Mouse (Mus musculus): ENCODE data around the gene Tceanc2. TPM values are rescaled to one million over a fixed set of nuclear protein-coding genes. Genes with fewer than 3 reads are reported as not detected.
A peak's percentile ranks its signal among the peaks of the same experiment; 100 is the strongest.
"Not testable (repeated sequence)": the region's sequence is repeated elsewhere in the genome, so short reads cannot be mapped to it uniquely, and the experiment has no call there.

Gene Tceanc2
- total RNA-seq, 1 experiment from 2014 or later: 27.9 TPM

DNA sequence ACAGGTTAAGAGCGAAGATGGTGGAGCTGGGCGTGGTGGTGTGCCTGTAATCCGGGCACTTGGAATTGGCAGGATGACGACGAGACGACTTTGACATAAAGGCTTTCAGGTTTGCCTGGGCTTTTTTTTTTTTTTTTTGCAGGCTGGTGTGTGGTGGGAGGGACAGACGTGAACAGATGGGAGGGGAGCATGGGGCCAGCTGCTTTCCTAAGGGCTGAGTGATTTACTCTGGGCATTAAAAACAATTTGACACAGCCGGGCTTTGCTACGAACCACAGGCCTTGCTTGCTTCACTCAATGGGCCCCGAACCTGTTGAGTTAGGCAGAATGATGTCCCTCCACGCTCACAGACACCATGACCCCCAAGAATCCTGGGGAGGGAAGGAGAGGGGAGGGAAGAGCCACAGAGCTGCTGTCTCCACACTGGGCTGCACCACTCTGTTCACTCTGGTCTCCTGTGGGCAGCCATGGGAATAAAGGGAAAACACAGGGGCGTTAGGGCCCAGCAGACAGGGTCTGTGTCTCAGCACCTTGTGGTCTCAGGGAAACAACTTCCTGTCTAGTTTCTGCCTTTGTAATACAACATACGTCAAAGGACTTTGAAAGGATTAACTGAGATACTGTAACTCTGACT, 51.9 kb downstream of the Tceanc2 start:
- DNase-seq: no peak

DNA sequence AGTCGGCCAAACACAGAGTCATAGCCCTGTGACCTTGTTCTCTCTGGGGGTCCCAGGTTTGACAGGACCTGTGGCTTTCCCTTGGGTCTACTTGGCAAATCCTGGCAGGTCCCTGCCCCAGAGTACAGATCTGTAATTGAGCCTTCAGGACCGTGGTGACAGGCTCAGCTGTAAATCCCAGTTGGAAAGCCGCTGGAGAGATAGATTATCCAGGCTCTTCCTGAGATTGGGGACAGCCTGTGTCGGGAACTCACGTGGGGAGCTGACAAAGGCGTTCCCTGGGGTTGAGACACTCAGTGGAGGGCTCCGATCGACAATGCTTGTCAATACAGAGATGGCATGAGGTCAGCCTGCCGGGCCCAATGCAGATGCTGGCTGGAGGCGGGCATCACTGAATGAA, 52.5 kb downstream of the Tceanc2 start:
- no peak for DNase-seq

DNA sequence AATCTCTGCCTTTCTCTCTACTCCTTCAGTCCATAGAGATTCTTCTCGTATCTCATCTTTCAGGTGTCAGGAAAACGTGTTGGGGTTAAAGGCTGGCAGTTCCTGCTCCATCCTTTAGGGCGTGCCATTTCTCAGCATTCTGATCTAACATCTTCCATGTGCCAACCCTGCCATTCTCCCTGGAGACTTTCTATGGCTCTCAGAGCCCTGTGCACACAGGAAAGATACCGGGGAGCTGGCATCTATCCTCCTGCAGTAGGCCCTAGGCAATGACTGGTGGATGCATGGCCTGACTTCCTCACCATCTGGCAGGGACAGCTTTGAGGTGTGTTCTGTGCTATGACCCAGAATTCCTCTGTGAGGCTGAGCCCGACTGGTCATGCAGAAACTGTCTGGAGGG, 53.8 kb downstream of the Tceanc2 start:
- DNase-seq: peak; percentile 29

DNA sequence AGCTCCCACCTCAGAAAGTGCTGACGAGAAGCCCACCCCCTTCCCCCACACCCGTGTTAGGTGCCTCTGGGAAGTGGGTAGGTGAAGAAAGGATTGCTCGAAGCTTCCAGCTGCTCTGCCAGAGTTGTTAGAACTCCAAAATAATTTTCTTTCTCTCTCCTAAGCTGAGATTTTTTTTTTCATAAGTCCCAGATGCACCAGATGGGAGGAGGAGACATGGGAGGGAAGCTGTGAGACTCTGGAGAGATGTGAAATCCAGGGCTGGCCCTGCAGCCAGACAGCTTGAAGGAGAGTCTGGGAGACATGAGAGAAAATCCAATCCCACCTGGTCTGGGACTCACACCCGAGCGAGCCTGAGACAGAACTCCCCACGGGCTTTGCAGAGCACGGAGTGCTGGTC, 54.5 kb downstream of the Tceanc2 start:
- no peak for DNase-seq

DNA sequence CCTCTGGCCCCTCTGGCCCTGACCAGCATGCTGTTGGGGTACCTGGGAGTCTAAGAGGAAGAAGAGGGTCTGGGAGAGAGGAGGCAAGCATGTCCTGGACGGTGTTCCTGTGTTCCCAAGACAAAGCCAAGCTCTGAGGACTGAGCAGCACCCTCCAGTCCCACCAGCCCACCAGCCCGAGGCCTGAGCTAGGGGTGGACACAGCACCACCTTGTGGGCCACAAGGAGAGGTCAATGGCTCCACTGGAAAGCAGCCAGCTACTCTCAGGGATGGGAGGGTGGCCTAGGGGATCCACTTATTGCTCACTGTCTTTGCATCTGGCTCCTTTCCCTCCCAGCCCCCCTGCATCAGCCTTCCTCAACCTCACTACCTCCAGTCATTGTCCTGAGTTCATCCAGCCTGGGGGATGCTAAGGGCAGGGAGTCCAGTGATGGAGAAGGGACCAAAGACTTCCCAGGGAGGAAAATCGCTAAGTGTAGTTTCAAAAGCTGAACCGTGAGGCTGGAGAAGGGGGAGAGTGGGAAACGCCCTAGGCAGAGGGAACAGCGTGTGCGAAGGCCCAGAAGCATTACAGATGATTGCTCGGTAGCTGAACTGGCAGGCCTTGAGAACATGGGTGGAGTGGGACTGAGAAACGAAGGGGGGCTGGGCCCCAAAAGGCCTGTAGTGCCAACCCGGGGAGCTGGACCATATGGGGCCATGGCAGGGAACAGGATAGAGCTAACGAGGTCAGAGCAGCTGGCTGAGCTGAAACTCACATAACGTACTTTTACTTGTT, 57.6 kb downstream of the Tceanc2 start:
- DNase-seq: peak; percentile 73

DNA sequence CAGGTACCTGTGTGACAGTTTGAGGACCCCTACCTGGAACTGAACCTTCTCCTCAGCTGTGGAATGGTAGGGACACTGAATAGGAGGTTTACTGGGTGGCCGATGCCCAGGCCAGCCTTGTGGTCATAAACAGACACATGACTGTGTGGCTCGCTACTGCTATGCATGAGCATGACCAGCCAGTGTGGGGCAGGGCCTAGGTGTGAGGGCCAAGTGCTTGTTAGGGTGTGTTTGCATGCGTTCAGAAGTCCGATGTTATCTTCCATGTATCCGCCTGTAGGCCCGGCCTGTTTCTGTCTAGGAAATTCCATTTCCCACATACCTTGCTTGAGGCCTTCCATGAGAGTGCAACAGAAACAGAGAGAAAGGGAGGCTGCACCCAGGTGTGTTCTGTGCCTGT, 58.2 kb downstream of the Tceanc2 start:
- DNase-seq: no peak

DNA sequence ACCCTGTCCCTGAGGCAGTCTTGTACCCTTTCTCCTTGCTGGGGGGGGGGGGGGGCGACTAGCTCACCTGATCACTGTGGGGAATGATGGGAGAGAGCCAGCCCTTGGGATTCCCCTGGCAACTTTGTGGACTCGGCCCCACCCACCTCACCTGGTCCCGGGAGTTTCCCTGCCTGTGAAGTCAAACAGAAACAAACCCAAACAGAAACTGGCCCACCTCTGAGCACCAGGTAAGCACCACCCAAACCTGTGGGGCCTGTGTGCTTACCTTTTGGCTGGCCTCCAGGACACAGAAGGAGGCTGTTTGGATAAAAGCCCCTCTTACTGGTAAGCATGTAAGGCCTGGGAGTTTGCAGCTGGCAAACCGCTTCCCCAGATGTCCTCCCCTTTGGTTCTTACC, 59.9 kb downstream of the Tceanc2 start:
- DNase-seq: no peak

DNA sequence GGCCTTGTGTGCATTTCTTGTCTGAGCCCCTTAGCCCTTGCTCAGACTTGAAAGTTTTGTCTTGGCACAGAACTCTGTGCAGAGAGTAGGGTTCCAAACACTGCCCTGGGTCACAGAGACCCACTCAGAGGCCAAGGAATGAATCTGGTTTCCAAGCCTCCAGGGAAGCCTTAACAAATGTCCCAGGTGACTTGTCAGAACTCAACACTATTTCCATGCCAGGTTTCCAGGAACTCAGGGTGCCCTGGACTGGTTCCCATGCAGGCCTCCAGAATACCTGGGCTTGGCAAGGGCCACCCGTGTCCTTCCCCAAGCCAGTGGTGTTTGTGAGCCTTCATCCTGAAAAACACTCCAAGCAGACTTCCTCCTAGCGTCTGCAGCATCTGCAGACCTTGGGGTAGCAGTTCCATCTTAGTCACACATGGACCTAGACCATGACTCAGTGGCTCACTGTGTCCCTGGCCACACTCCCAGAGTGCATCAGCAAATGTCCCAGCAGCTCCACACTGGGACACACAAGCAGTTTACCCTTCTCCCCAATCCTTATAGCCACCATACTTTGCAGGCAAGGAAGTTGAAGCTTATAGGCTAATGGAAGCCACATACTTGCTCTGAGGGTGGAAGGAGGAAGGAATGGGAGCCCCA, 61.1 kb downstream of the Tceanc2 start:
- DNase-seq: peak; percentile 53

DNA sequence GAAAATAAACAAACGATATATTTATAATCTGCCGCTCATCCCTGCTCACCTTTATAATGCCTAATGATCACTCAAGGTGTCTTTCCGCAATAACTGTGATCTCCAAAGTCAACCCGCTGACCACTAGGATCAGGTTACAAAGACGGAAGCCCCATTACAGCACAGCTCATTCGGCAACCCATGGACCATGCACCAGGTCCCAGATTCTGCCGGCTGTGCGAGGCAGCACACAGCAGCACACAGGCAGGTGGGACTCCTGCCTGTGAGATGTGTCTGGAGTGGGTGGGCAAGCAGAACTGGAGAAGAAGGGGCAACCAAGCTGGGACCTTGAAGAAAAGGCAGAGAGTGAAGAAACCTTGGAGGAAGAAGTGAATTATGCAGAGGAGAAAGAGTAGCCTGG, 64.6 kb downstream of the Tceanc2 start:
- no peak for DNase-seq

DNA sequence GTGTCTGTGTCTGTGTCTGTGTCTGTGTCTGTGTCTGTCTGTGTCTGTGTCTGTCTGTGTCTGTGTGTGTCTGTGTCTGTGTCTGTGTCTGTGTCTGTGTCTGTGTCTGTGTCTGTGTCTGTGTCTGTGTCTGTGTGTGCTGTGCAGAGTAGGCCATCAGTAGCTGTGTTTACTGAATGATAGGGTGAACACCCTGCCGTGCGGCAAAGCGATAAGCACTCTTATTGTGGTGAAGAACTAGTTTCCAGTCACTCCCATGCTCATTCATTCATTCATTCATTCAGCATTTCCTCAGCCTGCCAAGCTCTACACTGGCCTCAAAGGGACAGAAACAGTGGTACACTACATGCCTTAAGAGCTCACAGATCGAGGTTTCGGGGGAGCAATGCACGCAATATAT, 69.7 kb downstream of the Tceanc2 start:
- DNase-seq: not testable (repeated sequence)

DNA sequence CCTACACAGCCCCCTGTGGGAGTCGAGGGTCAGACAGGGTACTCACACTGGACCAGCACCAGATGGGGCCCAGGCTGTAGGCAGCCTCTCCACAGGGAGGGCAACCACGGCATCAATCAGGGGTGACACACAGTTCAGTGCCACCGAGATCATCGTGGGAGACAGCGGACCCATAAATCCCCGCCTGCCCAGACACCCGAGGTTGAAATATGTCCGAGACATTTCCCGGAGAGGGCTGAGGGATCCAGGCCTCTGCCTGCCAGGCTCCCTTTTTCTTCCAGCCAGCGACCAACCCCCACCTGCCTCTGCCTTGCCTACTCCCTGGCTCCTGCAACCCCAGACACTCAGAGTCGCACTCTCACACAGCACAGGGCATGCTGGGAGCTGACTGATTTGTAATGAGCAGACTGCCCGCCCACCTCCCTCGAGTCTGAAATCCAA, 70.6 kb downstream of the Tceanc2 start:
- DNase-seq: peak; percentile 73

DNA sequence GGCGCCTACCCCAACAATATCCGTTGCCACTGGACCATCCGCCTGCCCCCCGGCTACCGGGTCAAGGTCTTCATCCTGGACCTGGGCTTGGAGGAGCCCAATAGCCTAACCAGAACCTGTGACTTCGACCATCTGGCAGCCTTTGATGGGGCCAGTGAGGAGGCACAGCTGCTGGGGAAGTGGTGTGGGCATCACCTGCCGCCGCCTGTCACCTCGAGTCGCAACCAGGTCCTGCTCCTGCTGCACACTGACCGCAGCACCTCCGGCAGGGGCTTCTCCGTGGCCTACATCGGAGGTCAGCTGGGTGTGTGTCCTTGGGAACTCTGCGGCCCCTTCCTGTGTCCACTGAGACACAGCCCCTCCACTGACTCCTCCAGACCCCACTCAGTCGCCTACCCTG, 72.1 kb downstream of the Tceanc2 start:
- DNase-seq: no peak

DNA sequence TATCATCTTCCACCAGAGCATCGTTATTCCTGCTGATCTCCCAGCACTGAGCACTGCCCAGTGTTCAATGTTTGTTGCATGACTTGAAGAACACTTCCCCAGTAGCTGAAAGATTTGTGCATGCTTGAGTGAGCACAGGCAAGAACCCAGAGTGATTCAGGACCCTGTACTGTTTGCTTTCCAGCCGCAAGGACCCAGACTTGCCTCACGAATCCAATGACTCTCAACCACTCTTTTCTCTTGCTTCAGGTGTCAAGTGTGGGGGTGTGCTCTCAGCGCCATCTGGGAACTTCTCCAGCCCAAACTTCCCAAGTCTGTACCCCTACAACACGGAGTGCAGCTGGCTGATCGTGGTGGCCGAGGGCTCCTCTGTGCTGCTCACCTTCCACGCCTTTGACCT, 76.7 kb downstream of the Tceanc2 start:
- DNase-seq: no peak

DNA sequence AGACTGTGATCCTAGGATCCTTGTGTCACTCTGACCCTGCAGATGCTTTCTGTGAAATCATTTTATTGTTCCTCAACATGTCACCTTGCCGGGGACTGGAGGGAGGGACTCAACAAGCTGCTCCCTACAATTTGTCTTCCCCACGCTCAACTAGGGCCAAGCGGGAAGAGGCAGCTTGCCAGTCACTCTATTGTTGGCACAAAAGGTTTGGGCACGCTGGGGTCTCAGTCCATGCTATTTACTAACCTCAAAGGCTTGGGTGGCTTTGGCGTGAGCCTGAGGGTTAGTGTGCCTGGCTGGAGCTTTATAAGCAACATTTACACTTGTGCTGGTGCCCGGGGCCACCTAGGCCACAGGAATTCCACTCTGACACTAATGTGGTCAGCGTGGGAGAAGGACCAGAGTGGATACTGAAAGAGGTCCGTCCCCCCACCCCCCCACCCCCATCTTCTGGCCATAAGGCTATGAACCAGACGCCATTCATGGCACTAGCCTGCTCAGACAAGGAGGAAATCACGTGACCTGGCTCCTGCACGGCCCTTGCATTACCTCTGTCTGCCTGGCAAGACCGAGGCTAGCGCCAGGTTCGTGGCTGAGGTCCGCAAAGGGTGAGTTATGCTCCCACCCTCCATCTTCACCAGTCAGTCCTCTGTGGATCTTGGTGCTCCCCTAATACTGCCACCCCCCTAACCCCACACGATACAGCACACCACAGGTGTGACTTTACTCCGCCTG, 80.0 kb downstream of the Tceanc2 start:
- DNase-seq: no peak

DNA sequence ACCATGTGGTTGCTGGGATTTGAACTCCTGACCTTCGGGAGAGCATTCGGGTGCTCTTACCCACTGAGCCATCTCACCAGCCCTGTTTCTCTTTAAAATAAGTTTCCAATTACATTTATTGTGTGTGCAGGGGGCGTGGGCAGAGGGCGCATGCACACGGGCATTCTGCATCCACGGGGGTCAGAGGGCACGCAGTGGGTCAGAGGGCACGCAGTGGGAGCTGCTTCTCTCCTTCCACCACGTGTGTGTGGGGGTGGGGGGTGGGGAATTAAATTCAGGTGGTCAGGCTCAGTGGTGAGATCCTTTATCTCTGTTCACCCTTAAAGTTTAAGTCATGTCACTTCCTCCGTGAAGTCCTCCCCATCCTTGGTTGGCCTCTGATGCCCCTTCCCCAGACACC, 80.5 kb downstream of the Tceanc2 start:
- no peak for DNase-seq

DNA sequence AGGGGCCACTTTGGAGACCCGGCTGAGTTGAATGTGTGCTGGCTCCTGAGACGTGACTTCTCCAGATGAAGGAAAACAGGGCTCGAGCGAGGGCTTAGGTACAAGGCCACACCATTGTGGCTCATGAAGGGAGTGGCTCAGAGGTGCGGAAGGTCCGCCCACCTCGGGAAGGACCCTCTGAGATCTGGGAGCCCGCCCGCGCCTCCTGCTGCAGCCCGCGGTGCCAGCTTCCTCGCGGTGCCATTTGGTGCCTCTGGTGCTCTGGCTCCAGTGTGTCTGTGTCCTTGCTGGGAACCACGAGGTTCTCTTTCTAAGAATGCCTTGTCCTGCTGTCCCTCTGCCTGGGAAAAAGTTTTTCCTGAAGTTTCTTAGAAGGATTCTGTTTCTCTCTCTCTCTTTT, 81.0 kb downstream of the Tceanc2 start:
- DNase-seq: peak; percentile 57

DNA sequence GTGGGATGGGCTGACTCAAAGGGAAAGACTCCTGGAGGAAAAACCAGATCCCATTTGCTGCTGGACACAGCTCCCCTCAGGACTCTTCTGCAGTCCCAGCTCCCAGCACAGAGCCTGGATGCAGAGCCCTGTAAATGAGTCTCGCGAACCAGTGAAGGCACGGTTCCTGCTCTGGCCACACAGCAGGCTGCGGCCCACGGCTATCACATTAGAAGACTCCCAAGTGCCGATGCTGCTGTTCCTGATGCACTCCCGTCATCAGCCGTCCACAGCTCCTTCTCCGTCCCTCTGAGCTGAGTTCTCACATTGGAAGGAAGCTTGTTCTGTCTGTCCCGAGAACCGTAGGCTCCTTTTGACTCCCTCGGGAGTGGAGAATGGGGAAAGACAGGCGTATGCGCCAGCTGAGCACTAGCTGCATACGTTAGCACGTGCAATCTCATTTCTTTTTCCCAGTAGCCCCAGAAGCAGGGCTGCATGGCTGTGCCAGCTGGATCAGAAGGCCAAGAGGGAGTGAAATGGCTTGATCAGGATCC, 82.0 kb downstream of the Tceanc2 start, which contains the start of gene Cdcp2:
Cdcp2 (plus strand) TSS at position 51 of the 533 bp plus-strand sequence.
- DNase-seq: no peak

DNA sequence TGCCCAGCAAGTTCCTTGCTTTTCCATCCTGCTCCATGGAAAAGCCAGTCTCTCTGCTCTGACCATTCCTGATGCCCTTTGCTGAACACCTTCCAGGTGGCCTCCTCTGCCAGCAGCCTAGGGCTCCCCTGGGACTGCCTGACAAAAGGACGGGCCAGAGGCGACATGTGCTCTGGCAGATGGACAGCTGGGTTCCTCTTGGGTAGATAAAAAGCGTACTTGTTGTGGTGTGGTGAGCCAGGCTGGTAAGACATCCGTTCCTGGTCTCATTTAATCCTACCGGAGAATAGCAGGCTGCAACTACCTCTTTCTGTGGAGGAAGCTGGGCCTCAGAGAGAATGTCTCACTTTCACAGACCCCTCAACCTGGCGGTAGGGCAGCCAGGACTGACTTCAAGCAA, 82.9 kb downstream of the Tceanc2 start:
- no peak for DNase-seq

DNA sequence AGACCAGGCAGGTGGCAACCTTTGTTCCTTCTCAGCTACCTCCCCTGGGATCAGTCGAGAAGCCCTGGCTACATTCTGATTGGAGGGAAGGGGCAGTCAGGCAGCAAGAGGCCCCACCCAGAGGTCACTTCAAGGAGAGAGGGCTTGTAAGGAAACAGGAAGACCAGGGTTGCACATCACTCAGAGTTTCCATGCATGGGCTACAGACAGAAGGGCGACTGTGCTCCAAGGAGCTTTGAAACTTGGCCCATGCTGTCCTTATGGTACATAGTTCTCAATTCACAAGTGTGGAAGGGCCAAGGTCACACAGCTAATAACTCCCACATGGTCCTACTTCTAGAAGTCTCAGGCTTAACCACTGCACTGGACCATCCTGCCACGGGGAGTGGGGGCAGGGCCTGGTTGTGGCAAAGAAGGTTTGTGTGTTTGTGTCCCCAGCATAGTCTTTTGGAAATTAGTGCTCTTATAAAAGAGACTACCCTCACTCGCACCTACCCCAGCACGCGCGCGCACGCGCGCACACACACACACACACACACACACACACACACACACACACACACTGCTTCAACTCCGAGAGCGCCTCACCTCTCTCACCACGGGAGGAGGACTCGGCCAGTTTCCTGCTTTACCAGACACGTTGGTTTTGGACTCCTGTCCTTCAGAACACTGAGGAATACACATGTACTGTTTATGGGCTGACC, 84.3 kb downstream of the Tceanc2 start:
- DNase-seq: no peak

DNA sequence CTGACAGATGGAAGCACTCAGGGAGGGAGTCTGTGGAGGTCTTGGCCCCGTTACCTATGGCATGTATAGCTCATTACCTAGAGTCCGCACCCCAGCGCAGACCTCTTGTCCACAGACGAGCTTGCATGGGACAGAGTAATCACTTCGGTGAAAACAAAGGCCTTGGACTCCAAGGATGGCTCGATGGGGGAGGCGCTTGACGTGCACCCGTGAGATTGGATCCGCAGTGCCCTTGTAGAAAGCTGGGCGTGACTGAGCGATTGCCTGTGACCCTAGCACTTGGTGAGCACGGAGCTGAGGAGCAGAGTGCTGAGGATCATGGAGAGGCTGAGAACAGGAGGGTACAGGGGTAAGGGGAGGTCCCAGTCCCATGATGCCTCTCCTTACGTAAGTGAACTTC, 87.2 kb downstream of the Tceanc2 start:
- DNase-seq: peak; percentile 85

DNA sequence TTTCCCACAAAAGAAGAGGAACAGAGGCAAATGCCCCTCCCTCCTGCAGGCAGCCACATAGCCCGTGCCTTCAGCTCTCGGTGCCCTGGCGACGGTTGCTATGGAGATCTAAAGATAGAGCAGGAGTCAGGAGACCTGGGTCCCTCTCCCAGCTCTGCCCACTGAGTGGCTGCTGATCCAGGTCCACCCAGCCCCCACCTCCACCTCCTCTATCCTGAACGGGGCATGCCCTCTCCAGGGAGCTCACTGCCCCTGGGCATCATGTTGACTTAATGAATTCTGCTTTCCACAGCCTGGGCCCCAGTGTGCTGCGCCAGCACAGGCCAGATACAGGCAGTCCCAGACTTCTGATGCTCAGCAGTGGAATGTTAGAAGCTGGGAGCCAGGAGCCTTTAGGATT, 94.1 kb downstream of the Tceanc2 start:
- DNase-seq: peak; percentile 76

DNA sequence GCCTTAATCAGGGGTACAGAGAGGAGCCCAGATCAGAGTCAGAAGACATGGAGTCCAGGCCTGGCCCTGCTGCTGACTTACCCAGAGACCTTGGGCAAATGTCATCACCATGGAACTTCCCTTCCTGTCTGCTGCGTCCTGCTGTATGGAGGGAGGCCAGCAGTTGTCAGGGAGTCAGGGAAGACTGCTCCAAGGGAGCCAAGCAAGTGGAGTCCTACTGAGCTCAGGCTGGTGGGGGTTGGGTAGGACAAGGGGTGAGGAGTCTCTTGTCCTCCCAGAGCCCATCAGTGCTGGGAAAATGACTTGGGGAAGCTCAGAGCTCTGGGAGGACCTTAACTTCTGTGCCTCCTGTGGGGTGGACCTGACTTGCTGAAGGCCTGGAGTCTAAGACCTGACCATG, 94.6 kb downstream of the Tceanc2 start:
- DNase-seq: peak; percentile 77
